Mouse (Mus musculus) hematopoietic stem cell, adult 5-6 weeks (primary cell): ENCODE measurements around the gene Pla2g4c. TPM values are rescaled to one million over a fixed set of nuclear protein-coding genes. Genes with fewer than 3 reads are reported as not detected.

Experiments used
- ATAC-seq, 2 experiments: fragments of 125-278 bp in 1 of 2; replicated peaks in 1 of 2; 2 replicates each; pipeline ENCODE4 v1.8.0; 2016 to 2017; ENCODE audit warnings: inconsistent platforms in 2 of 2, mild to moderate bottlenecking in 2 of 2, moderate number of reproducible peaks in 2 of 2, low read depth in 1 of 2, moderate TSS enrichment in 1 of 2; ENCODE audit not compliant: low FRiP score in 2 of 2, poor library complexity in 2 of 2, severe bottlenecking in 2 of 2, insufficient read depth in 1 of 2, low TSS enrichment in 1 of 2
- total RNA-seq: library from RNA; stranded (forward); fragments of 172-1452, 232-1000 nt; gene quantifications from 2 replicates; pipeline ENCODE4 v1.2.3, GENCODE M21; 2017

Gene Pla2g4c
- 1.9 and 3.0 TPM in 2 replicates for total RNA-seq

- ATAC-seq, result no peak; a peak in 1 of 4 replicates
Measured at GRCm38 (mm10) chr7:13324316-13324715, at the start of gene Pla2g4c. Gene Pla2g4c (plus strand): TSS chr7:13324655.

- no peak for ATAC-seq
Measured at GRCm38 (mm10) chr7:13277081-13277480, 47.4 kb upstream of the Pla2g4c start, which contains the start of gene Lig1. Gene Lig1 (plus strand): TSS chr7:13277283.

GRCm38 (mm10) chr7:13277833-13278232, 46.6 kb upstream of the Pla2g4c start:
- no peak for ATAC-seq

- peak; percentile 98 for ATAC-seq
Measured at GRCm38 (mm10) chr7:13278308-13278891, 46.1 kb upstream of the Pla2g4c start, which contains the start of gene Zswim9. Gene Zswim9 (minus strand): TSS chr7:13278721.

- ATAC-seq, result peak; percentile 35 to 52
Measured at GRCm38 (mm10) chr7:13278957-13279356, 45.5 kb upstream of the Pla2g4c start.

GRCm38 (mm10) chr7:13288621-13289020, 35.8 kb upstream of the Pla2g4c start:
- peak; percentile 58; a peak in 3 of 4 replicates for ATAC-seq

- no peak for ATAC-seq
Measured at GRCm38 (mm10) chr7:13290041-13290675, 34.3 kb upstream of the Pla2g4c start.

- ATAC-seq, result no peak
Measured at GRCm38 (mm10) chr7:13291370-13291769, 33.1 kb upstream of the Pla2g4c start.

- ATAC-seq, result 0 out of 4 replicates have a peak, but pooled peaks of 1 of the 2 experiments have one; percentile 14
Measured at GRCm38 (mm10) chr7:13293878-13294855, 30.3 kb upstream of the Pla2g4c start.

GRCm38 (mm10) chr7:13295256-13295655, 29.2 kb upstream of the Pla2g4c start:
- ATAC-seq, result no peak

GRCm38 (mm10) chr7:13297636-13298035, 26.8 kb upstream of the Pla2g4c start:
- no peak for ATAC-seq

- no peak for ATAC-seq
Measured at GRCm38 (mm10) chr7:13298821-13299220, 25.6 kb upstream of the Pla2g4c start.

- ATAC-seq, result no peak
Measured at GRCm38 (mm10) chr7:13301643-13302042, 22.8 kb upstream of the Pla2g4c start.

- peak; percentile 95 to 99 for ATAC-seq
Measured at GRCm38 (mm10) chr7:13302780-13303179, 21.7 kb upstream of the Pla2g4c start.

- ATAC-seq, result no peak
Measured at GRCm38 (mm10) chr7:13303372-13303771, 21.1 kb upstream of the Pla2g4c start.

GRCm38 (mm10) chr7:13309407-13309806, 15.0 kb upstream of the Pla2g4c start:
- ATAC-seq, result no peak

GRCm38 (mm10) chr7:13310493-13311199, 13.8 kb upstream of the Pla2g4c start:
- ATAC-seq, result no peak
